Mouse (Mus musculus) cortical plate, adult 2 months (tissue): ENCODE measurements around the gene Spata16. TPM values are rescaled to one million over a fixed set of nuclear protein-coding genes. Genes with fewer than 3 reads are reported as not detected.

Source experiments
- H3K27ac ChIP-seq: fragments of 200-500 bp; 2 replicates; pipeline ENCODE4 v1.5.1; 2012; ENCODE audit warnings: low read length, control low read depth, inconsistent platforms; ENCODE audit not compliant: insufficient read depth
- H3K4me1 ChIP-seq: fragments of 200-500 bp; 2 replicates; pipeline ENCODE4 v1.6.1; 2011; ENCODE audit warnings: low read length; ENCODE audit not compliant: control insufficient read depth, insufficient read depth
- H3K4me3 ChIP-seq: fragments of 200-500 bp; 2 replicates; pipeline ENCODE4 v1.5.1; 2011; ENCODE audit warnings: mild to moderate bottlenecking, low read length, control low read depth; ENCODE audit not compliant: insufficient read depth
- CTCF ChIP-seq: fragments of 200-500 bp; IDR thresholded peaks from 2 replicates; pipeline ENCODE4 v1.5.1; 2011; ENCODE audit warnings: mild to moderate bottlenecking, control low read depth, low read length; ENCODE audit not compliant: insufficient read depth; ENCODE audit errors: extremely low read depth
- POLR2A ChIP-seq: fragments of 200-500 bp; IDR thresholded peaks from 2 replicates; pipeline ENCODE4 v1.6.1; 2011; ENCODE audit warnings: mild to moderate bottlenecking, low read length, control low read depth; ENCODE audit not compliant: insufficient read depth; ENCODE audit errors: extremely low read depth
- polyA plus RNA-seq: library from polyadenylated mRNA; depleted of rRNA; stranded (reverse); fragments of >200 nt; gene quantifications from 2 replicates; pipeline ENCODE4 v1.2.3, GENCODE M21; 2012

The Spata16 gene
- polyA plus RNA-seq, 1 experiment, result not detected

DNA sequence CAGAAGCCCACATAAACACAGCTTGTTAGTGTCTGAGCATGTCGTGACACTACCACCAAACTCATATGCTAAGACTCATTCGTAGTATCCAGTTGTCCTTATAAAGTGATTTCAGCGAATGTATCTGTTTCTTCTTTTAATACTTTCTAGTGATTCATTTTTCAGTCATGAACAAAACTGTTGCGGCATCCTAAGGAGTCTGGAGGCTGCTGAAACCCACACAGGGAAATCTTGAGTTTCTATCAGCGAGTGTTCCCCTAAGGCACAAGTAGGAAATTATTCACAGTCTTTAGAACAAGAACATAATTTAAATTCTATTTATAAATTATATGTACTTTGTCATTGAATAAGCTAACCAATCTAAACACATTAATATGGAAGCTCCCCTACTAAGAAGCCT is 216.1 kb downstream of the Spata16 start:
- H3K27ac ChIP-seq, result no peak overlapping the region
- H3K4me3 ChIP-seq, result no peak overlapping the region
- H3K4me1 ChIP-seq, result peaks cover 4% of the 10 kb centered on the region; the same call in 1 of the 2 replicates
- TF ChIP-seq POLR2A, result no peak
- no peak for TF ChIP-seq CTCF

DNA sequence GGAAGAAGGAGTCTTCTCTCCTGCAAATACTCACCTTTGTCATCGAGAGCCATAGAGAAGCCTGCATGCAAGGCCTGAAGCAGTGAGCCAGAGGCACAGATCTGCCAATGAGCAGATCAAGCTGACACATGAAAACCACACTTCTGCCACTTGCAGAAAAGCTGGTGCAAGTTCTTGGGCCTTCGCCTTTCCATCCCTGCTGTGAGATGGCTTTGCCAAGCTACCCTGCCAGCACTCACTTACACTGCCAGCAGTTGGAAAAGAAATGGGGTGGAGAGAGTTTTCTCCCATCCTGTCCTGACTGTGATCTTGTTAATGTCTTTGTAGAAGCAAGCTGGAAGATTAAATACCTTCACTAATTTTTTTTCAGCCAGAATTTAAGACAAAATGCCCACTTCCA is 237.3 kb downstream of the Spata16 start:
- Histone ChIP-seq H3K4me1 (no peaks in the 10 kb centered on the region), H3K27ac (no peak overlapping the region), H3K4me3 (no peak overlapping the region)
- TF ChIP-seq CTCF (no peak), POLR2A (no peak)

GRCm38 (mm10) chr3:26877291-26877690 is 239.9 kb downstream of the Spata16 start:
- TF ChIP-seq CTCF (no peak), POLR2A (no peak)
- Histone ChIP-seq H3K27ac (no peak overlapping the region), H3K4me3 (no peak overlapping the region), H3K4me1 (no peaks in the 10 kb centered on the region)

- H3K4me3 ChIP-seq, result no peak overlapping the region
- no peaks in the 10 kb centered on the region for H3K4me1 ChIP-seq
- no peak for TF ChIP-seq POLR2A
- no peak for TF ChIP-seq CTCF
- H3K27ac ChIP-seq, result no peak overlapping the region
Measured at GRCm38 (mm10) chr3:26916607-26917006, 279.2 kb downstream of the Spata16 start.

DNA sequence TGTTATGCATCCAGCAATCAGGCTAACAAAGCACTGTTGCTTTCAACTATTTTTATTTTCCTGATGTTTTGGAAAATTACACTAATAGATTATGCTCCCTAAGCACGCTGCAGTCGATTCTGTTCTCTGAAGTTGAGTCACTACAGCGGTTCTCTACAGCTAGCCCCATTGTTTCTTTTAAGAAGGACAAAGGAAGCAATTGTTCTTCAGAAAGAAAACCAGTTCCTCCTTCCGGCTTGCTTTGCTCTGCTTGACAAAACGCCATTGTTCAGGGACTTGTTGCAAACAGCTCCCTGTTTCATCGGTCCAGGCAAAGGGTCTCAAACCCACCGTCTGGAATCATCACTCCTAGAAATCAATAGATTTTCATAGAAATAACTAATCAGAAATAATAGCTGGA is 283.6 kb downstream of the Spata16 start:
- no peaks in the 10 kb centered on the region for H3K4me1 ChIP-seq
- H3K27ac ChIP-seq, result no peak overlapping the region
- no peak for TF ChIP-seq POLR2A
- TF ChIP-seq CTCF, result no peak
- no peak overlapping the region for H3K4me3 ChIP-seq

DNA sequence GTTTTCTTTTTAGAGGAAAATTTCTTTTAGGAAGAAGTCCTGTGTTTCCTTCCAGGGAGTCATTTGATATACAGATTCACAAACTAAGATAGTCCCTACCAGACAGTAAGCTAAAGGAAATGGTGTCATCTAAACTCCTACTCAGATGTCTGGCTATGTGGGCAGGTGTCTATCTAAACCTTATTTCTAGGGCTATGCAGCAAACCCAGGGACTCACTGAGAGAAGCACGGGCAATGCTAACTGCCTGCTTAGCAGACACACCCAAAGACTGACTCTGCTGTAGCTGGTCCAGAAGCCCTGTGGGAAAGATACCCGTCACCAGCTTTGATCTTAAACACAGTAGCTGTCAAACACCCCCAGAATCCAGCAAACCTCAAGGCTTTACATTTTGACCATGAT is 284.2 kb downstream of the Spata16 start:
- H3K4me3 ChIP-seq, result no peak overlapping the region
- TF ChIP-seq POLR2A (no peak), CTCF (no peak)
- no peaks in the 10 kb centered on the region for H3K4me1 ChIP-seq
- no peak overlapping the region for H3K27ac ChIP-seq

DNA sequence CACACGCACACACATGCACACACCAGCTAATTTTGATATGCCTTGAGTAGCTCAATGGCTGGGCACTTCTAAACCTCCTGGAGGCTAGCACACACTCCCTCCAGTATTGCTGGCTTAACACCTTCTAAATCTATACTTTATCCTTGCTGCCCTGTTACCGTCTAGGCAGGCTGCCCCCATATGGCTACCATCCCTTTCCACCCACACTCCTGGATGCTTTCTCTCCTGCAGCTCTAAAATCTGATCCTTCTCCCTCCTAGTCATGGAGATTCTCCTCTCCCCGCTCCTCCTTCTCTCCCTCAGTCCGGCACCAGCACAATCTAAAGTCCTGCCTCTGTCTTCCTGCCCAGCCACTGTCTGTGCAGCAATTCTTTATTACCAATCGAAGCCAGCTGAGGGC is 286.0 kb downstream of the Spata16 start:
- Histone ChIP-seq H3K4me1 (no peaks in the 10 kb centered on the region), H3K4me3 (no peak overlapping the region), H3K27ac (no peak overlapping the region)
- TF ChIP-seq CTCF (no peak), POLR2A (no peak)

- no peaks in the 10 kb centered on the region for H3K4me1 ChIP-seq
- H3K4me3 ChIP-seq, result no peak overlapping the region
- TF ChIP-seq POLR2A (no peak), CTCF (no peak)
- H3K27ac ChIP-seq, result no peak overlapping the region
Measured at GRCm38 (mm10) chr3:26924212-26924611, 286.8 kb downstream of the Spata16 start.

GRCm38 (mm10) chr3:26933079-26933478 is 295.7 kb downstream of the Spata16 start:
- Histone ChIP-seq H3K27ac (no peak overlapping the region), H3K4me3 (no peak overlapping the region), H3K4me1 (no peaks in the 10 kb centered on the region)
- TF ChIP-seq CTCF (no peak), POLR2A (no peak)

- H3K4me3 ChIP-seq, result no peak overlapping the region
- no peaks in the 10 kb centered on the region; the same call in 1 of the 2 replicates for H3K4me1 ChIP-seq
- TF ChIP-seq CTCF (no peak), POLR2A (no peak)
- H3K27ac ChIP-seq, result no peak overlapping the region
Measured at GRCm38 (mm10) chr3:26936897-26937590, 299.6 kb downstream of the Spata16 start.
